Mouse (Mus musculus) left cerebral cortex, adult 11 months (tissue): Measurements from ENCODE around the gene Hsd17b14.

Source experiments
- DNase-seq: peaks from one replicate; pipeline ENCODE4 v3.0.0; 2022; ENCODE audit warnings: low spot score

The Hsd17b14 gene

DNA sequence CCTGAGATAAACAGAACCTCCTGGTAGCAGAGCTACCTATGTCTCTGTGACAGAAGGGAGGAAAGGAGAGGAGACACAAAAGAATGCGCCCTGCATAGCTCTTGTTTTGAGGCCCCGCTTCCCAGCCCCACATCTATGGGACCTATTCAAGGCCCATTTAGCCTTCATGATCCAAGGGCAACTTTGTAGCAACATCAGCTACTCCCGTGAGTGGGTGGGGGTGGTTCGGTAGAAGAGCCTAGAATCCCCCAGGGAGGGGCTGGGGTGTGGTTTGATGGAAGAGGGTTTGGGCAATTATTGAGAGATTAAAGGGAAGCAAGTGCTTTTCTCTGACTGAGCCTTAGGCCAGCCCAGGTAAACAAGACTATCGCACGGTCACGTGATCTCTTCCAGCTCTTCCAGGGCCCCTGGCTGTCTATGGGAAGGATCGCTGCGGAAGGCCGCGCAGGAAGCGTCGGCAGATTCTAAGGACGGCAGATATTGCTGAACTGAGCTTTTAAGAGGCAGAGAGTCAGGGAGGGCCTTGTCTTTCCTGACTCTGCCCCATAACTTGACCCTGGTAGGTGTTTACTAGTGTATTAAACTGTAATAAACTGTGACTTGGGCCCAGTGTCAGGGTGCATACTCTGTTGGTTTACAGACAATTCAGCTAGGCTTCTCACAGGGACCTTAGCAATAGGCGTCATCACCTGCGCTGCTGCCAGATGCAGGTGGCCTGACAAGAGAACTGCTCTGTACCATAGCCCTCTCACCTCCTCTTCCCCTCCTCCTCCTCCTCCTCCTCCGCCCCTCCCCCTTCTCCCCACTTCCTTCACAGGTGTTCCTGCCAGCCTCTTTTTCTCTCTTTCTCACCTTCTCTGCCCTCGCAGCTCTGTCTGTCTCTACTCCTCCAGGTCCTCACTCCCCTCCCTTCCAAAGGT, 44.5 kb downstream of the Hsd17b14 start:
- DNase-seq, result no peak

DNA sequence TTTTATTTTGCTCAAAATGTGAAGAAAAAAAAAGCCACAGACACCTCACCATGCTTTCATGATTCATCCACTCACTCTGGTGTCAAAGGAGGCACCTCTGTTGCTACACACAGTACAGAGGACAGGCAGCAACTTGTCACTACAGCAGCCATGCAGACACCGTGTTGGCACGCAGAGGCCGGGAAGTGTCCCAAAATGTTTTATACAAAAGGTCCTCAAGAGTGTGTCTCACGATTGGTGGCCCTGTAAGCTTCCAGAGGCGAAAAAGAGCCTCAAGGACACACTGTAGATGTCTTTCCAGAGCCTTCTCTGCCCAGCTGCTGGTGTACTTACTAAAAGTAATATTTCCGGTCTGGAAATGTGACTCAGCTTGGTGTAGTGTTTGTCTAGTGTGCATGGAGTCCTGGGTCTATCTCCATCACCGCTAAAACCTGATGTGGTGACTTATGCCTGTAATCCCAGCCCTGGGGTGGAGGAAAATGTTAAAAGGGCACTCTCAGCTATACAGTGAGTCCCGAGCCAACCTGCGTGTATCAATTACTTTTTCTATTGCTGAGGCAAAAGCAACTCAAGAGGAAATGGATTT, 51.1 kb downstream of the Hsd17b14 start:
- no peak for DNase-seq

- DNase-seq, result no peak
Observed at GRCm38 (mm10) chr7:45609511-45609910, 54.8 kb downstream of the Hsd17b14 start.

GRCm38 (mm10) chr7:45616277-45616676, 61.6 kb downstream of the Hsd17b14 start:
- no peak for DNase-seq

GRCm38 (mm10) chr7:45617042-45617695, 62.5 kb downstream of the Hsd17b14 start, which contains the start of gene Fut1:
Fut1 (plus strand) TSS chr7:45617289.
- DNase-seq, result no peak
